Mouse (Mus musculus) midbrain, embryonic 12.5 days (tissue): Measurements from ENCODE around the gene Cldn6. TPM values are rescaled to one million over a fixed set of nuclear protein-coding genes. Genes with fewer than 3 reads are reported as not detected.

ENCODE experiments used
- ATAC-seq: fragments of 200-750 bp; cut with Nextera tagmentation; 2 replicates; pipeline ENCODE4 v1.8.0; 2017; ENCODE audit warnings: low read depth, moderate TSS enrichment, moderate library complexity; ENCODE audit not compliant: low FRiP score
- H3K27ac ChIP-seq: fragments of 300-500 bp; sonication (generic); replicated peaks from 2 replicates; pipeline ENCODE4 v1.5.1; 2016; ENCODE audit warnings: mild to moderate bottlenecking
- H3K27me3 ChIP-seq: fragments of 300-500 bp; sonication (generic); 2 replicates; pipeline ENCODE4 v1.6.1; 2016; ENCODE audit warnings: mild to moderate bottlenecking
- H3K36me3 ChIP-seq: fragments of 300-500 bp; sonication (generic); 2 replicates; pipeline ENCODE4 v1.6.1; 2016
- H3K4me1 ChIP-seq: fragments of 300-500 bp; sonication (generic); 2 replicates; pipeline ENCODE4 v1.6.1; 2016
- H3K4me2 ChIP-seq: fragments of 300-500 bp; sonication (generic); replicated peaks from 2 replicates; pipeline ENCODE4 v1.6.1; 2016; ENCODE audit warnings: mild to moderate bottlenecking, moderate library complexity
- H3K4me3 ChIP-seq: fragments of 300-500 bp; sonication (generic); 2 replicates; pipeline ENCODE4 v1.5.1; 2016; ENCODE audit warnings: mild to moderate bottlenecking
- H3K9ac ChIP-seq: fragments of 300-500 bp; sonication (generic); replicated peaks from 2 replicates; pipeline ENCODE4 v1.6.1; 2016; ENCODE audit warnings: mild to moderate bottlenecking, moderate library complexity
- H3K9me3 ChIP-seq: fragments of 300-500 bp; sonication (generic); 2 replicates; pipeline ENCODE4 v1.6.1; 2016; ENCODE audit warnings: mild to moderate bottlenecking
- WGBS: fragments of 180-500 bp; shearing (Covaris S2); methylation state at CpG from one replicate; pipeline ENCODE4 v1.1.7; 2016; 5-methylcytosine and 5-hydroxymethylcytosine counted together
- polyA plus RNA-seq: library from polyadenylated mRNA; unstranded; fragments of >200 nt; fragmentation: Nextera tagmentation; extraction: Ambion mirVana; gene quantifications from 2 replicates; pipeline ENCODE4 v1.2.1, GENCODE M21; 2016

Gene Cldn6
- 1.7 and 2.8 TPM in 2 replicates for polyA plus RNA-seq

DNA sequence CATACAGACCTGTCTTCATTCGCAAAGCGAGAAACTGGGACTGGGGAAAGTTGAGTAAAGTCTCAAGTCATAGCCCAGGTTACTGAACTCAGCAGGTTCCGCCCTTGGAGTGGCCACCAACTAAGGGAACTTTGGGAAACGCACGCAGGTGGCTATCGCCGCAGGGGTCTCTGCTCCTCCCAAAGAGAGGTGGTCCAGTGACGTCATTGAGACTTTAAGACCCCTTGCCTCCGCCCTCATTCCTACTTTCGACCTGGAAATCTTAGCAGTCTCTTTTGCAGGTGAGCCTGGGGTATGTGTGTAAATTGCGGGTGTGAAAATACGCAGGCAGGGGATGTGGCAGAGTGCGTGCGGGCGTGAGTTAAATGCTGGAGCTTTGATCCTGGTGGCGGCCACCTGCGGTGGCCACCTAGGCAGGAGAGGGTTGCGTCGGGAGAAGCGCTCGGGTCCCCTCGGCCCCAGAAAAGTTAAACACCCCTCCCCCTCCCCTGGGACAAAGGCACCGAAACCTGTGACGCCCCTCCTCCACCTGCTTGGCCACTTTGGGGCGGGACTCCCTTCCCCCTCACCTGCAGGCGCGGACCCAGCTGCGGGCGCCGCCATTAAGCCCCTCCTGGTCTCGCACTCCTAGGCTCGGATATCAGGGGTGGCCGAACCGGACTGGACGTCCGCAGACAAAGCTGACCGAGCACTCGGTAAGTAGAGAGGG, at the start of gene Cldn6:
TSS of gene Cldn6 (plus strand) at position 123 of the 709 bp plus-strand sequence.
- H3K4me1 ChIP-seq = peaks cover 37% of the 10 kb centered on the region
- 3% methylated on average over 38 of the region's 38 CpGs for WGBS
- no peak within 1 kb of the TSS for H3K9ac ChIP-seq
- H3K36me3 ChIP-seq = no peaks in the 10 kb centered on the region
- H3K27ac ChIP-seq = no peak within 1 kb of the TSS
- no peak for ATAC-seq
- no peaks in the 10 kb centered on the region for H3K9me3 ChIP-seq
- H3K27me3 ChIP-seq = peaks cover 98% of the 10 kb centered on the region
- H3K4me2 ChIP-seq = peak within 1 kb of the TSS; percentile 28
- peak within 1 kb of the TSS; percentile 18 for H3K4me3 ChIP-seq

GRCm38 (mm10) chr17:23630195-23631020, 48.6 kb upstream of the Cldn6 start:
- H3K9me3 ChIP-seq = no peaks in the 10 kb centered on the region
- peaks cover 4% of the 10 kb centered on the region; the same call in 1 of the 2 replicates for H3K4me1 ChIP-seq
- no peak overlapping the region for H3K27ac ChIP-seq
- H3K27me3 ChIP-seq = 0 out of 2 replicates have a peak, but pooled peaks cover 6% of the 10 kb centered on the region
- no peaks in the 10 kb centered on the region for H3K36me3 ChIP-seq
- 20% methylated on average over 22 of the region's 22 CpGs for WGBS
- ATAC-seq = peak; percentile 87
- 0 out of 2 replicates have a peak overlapping the region, but pooled peaks have one; percentile 13 for H3K4me3 ChIP-seq
- 0 out of 2 replicates have a peak overlapping the region, but pooled peaks have one; percentile 31 for H3K9ac ChIP-seq
- H3K4me2 ChIP-seq = peak overlapping the region; percentile 45

- no peak overlapping the region for H3K9ac ChIP-seq
- no peak for ATAC-seq
Observed at GRCm38 (mm10) chr17:23631241-23631640, 47.8 kb upstream of the Cldn6 start.

DNA sequence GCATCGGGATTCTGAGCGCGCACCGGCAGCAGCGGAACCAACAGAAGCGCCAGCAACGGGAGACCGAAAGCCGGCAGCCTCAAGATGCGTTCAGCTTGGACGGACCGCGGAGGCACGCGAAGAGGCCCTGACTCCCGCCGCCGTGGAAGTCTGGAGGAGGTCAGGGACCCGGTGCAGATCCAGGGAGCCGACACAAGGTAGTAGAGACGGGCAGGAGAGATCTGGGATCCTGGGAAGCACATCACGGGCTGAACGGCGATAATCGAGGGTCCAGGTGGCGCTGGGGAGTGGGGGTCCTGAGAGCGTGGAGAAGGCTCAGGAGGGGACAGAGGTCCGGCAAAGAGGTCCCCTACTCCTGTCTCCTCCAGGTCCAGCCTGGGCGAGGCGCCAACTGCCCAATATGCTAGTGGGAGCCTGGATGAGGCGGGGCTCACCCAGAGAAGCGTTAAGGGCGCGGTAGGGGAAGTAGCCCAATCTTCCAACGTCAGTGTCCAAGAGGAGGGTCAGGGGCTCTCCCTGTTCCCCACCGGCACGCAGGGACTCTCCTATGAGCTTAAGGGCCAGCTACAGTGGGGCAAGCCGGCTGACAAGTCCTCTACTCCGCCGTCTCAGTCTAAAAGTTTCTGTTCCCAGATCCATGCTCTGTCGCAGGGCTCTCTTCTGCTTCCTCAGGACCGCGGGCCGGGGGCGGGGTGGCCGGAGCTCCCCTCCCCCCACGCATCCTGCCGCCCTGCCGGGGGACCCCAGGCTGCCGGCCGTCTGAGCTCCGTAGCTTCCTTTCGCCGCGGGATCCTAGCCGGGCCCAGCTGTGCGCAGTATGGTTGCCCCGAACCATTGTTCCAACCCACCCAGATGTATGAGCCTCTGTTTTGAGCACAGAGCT, 34.2 kb upstream of the Cldn6 start, which contains the start of gene Mmp25:
TSS of gene Mmp25 (minus strand) at position 665 of the 883 bp plus-strand sequence.
- peaks cover 11% of the 10 kb centered on the region for H3K4me1 ChIP-seq
- peak within 1 kb of the TSS; percentile 29 for H3K9ac ChIP-seq
- peak within 1 kb of the TSS; percentile 44 for H3K4me3 ChIP-seq
- H3K36me3 ChIP-seq = no peaks in the 10 kb centered on the region
- H3K27ac ChIP-seq = no peak within 1 kb of the TSS
- ATAC-seq = peak; percentile 57; the same call in 1 of the 2 replicates
- H3K27me3 ChIP-seq = peaks cover 34% of the 10 kb centered on the region
- no peaks in the 10 kb centered on the region for H3K9me3 ChIP-seq
- peak within 1 kb of the TSS; percentile 70 for H3K4me2 ChIP-seq
- under 1% methylated on average over 57 of the region's 58 CpGs for whole genome bisulfite sequencing

More at GRCm38 (mm10) chr17:23631241-23631640, 47.8 kb upstream of the Cldn6 start:
- H3K4me2 ChIP-seq = no peak overlapping the region
- H3K9me3 ChIP-seq = no peaks in the 10 kb centered on the region
- H3K4me3 ChIP-seq = no peak overlapping the region
- WGBS = 87% methylated on average over 8 of the region's 8 CpGs
- H3K36me3 ChIP-seq = no peaks in the 10 kb centered on the region
- no peak overlapping the region for H3K27ac ChIP-seq
- peaks cover 4% of the 10 kb centered on the region; the same call in 1 of the 2 replicates for H3K4me1 ChIP-seq
- H3K27me3 ChIP-seq = 0 out of 2 replicates have a peak, but pooled peaks cover 6% of the 10 kb centered on the region

- no peak for ATAC-seq
- no peak overlapping the region for H3K9ac ChIP-seq
- peaks cover 11% of the 10 kb centered on the region for H3K4me1 ChIP-seq
- peaks cover 34% of the 10 kb centered on the region for H3K27me3 ChIP-seq
- no peaks in the 10 kb centered on the region for H3K36me3 ChIP-seq
- no peak overlapping the region for H3K4me3 ChIP-seq
- H3K4me2 ChIP-seq = no peak overlapping the region
- no peaks in the 10 kb centered on the region for H3K9me3 ChIP-seq
- no peak overlapping the region for H3K27ac ChIP-seq
- WGBS = 25% methylated on average over 10 of the region's 10 CpGs
Observed at GRCm38 (mm10) chr17:23645894-23646293, 33.2 kb upstream of the Cldn6 start.

DNA sequence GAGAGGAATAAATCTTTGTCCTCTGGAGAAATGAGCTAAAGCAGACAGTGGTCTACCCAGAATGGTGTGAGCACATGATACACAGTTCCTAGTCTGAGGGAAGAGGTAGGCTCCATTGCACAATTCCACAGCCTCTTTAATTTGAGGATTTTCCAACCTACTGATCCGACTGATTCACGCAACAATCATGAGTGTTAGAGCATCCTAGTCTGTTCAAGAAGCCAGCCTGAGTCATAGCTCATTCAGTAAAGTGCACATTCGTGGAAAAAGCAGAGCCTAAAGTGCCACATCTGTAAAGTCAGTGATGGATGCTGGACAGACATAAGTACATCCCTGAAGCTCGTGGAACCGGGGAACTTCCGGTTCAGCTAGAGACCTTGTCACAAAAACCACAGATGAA, 27.7 kb upstream of the Cldn6 start:
- ATAC-seq = no peak
- no peak overlapping the region for H3K9ac ChIP-seq
- no peaks in the 10 kb centered on the region for H3K36me3 ChIP-seq
- no peaks in the 10 kb centered on the region for H3K9me3 ChIP-seq
- H3K4me3 ChIP-seq = no peak overlapping the region
- H3K27ac ChIP-seq = no peak overlapping the region
- H3K27me3 ChIP-seq = peaks cover 10% of the 10 kb centered on the region
- H3K4me1 ChIP-seq = no peaks in the 10 kb centered on the region
- WGBS = 80% methylated on average over 6 of the region's 6 CpGs
- no peak overlapping the region for H3K4me2 ChIP-seq

GRCm38 (mm10) chr17:23653324-23653723, 25.7 kb upstream of the Cldn6 start:
- no peak overlapping the region for H3K9ac ChIP-seq
- ATAC-seq = no peak
- 64% methylated on average over 2 of the region's 2 CpGs for WGBS

DNA sequence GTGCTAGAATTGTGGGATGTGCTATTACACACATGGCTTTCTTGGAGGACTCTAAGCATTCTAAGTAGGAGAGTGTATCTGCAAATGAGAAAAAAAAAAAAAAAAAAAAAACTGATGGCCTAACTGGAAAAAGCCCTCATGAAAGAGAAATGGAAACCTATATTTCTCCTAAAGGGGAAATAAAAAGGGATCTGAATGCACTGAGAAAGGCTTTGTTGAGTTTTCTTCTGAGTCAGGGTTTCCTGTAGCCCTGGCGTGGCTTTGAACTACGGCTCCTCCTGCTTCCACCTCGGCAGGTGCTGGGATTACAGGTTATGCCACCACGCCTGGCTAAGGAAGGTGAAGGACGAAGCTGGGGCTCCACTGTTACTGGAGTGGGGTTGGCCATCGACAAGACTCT, 25.0 kb upstream of the Cldn6 start:
- WGBS = 72% methylated on average over 6 of the region's 6 CpGs
- no peak for ATAC-seq
- H3K4me3 ChIP-seq = no peak overlapping the region

More at GRCm38 (mm10) chr17:23653324-23653723, 25.7 kb upstream of the Cldn6 start:
- no peaks in the 10 kb centered on the region for H3K4me1 ChIP-seq
- no peaks in the 10 kb centered on the region for H3K9me3 ChIP-seq
- peaks cover 6% of the 10 kb centered on the region; the same call in 1 of the 2 replicates for H3K27me3 ChIP-seq
- no peak overlapping the region for H3K27ac ChIP-seq
- H3K4me3 ChIP-seq = no peak overlapping the region
- no peak overlapping the region for H3K4me2 ChIP-seq
- H3K36me3 ChIP-seq = no peaks in the 10 kb centered on the region

GRCm38 (mm10) chr17:23654410-23654809, 24.6 kb upstream of the Cldn6 start:
- H3K9ac ChIP-seq = no peak overlapping the region
- H3K27ac ChIP-seq = no peak overlapping the region
- no peaks in the 10 kb centered on the region for H3K9me3 ChIP-seq
- H3K4me1 ChIP-seq = no peaks in the 10 kb centered on the region
- H3K4me2 ChIP-seq = no peak overlapping the region
- no peak for ATAC-seq
- 51% methylated on average over 2 of the region's 2 CpGs for WGBS
- H3K36me3 ChIP-seq = no peaks in the 10 kb centered on the region
- no peak overlapping the region for H3K4me3 ChIP-seq
- H3K27me3 ChIP-seq = peaks cover 12% of the 10 kb centered on the region

More for the DNA sequence above, 25.0 kb upstream of the Cldn6 start:
- no peak overlapping the region for H3K9ac ChIP-seq
- no peaks in the 10 kb centered on the region for H3K36me3 ChIP-seq
- H3K27me3 ChIP-seq = peaks cover 8% of the 10 kb centered on the region
- H3K4me2 ChIP-seq = no peak overlapping the region
- H3K4me1 ChIP-seq = no peaks in the 10 kb centered on the region
- no peak overlapping the region for H3K27ac ChIP-seq
- no peaks in the 10 kb centered on the region for H3K9me3 ChIP-seq

GRCm38 (mm10) chr17:23658450-23658849, 20.6 kb upstream of the Cldn6 start:
- Histone ChIP-seq H3K9ac (no peak overlapping the region), H3K27ac (no peak overlapping the region), H3K9me3 (no peaks in the 10 kb centered on the region), H3K27me3 (peaks cover 51% of the 10 kb centered on the region), H3K4me1 (peaks cover 5% of the 10 kb centered on the region; the same call in 1 of the 2 replicates), H3K4me2 (no peak overlapping the region), H3K36me3 (no peaks in the 10 kb centered on the region), H3K4me3 (no peak overlapping the region)
- 88% methylated on average over 3 of the region's 3 CpGs for WGBS
- ATAC-seq = no peak
